Mouse (Mus musculus) E14TG2a.4 (cell line): ENCODE measurements at regions not wholly inside any gene's neighbourhood (a gene's known extent, or its start where the extent isn't known, plus 50 kb on each side); places are given as distances from the start of the nearest gene placed in this dataset.

Experiments used
- H3K27me3 ChIP-seq: 2 replicates; pipeline ENCODE4 v1.6.1; 2014; ENCODE audit warnings: low read length, control low read depth; ENCODE audit not compliant: insufficient read depth
- H3K36me3 ChIP-seq: 2 replicates; pipeline ENCODE4 v1.6.1; 2014; ENCODE audit warnings: low read length, control low read depth; ENCODE audit not compliant: insufficient read depth
- H3K4me1 ChIP-seq: replicated peaks from 2 replicates; pipeline ENCODE4 v1.6.1; 2014; ENCODE audit warnings: low read depth, low read length, control low read depth
- H3K4me3 ChIP-seq: replicated peaks from 2 replicates; pipeline ENCODE4 v1.5.1; 2014; ENCODE audit warnings: mild to moderate bottlenecking, low read length
- H3K9me3 ChIP-seq: 2 replicates; pipeline ENCODE4 v1.6.1; 2014; ENCODE audit warnings: low read length, control low read depth
- CTCF ChIP-seq: conservative IDR thresholded peaks from 2 replicates; pipeline ENCODE4 v1.5.1; 2014; ENCODE audit warnings: low read length
- NANOG ChIP-seq: IDR thresholded peaks from 2 replicates; pipeline ENCODE4 v1.6.1; 2014; ENCODE audit warnings: borderline replicate concordance, low read length, mixed read lengths
- POU5F1 ChIP-seq: IDR thresholded peaks from 2 replicates; pipeline ENCODE4 v1.6.1; 2014; ENCODE audit warnings: low read length, borderline replicate concordance

DNA sequence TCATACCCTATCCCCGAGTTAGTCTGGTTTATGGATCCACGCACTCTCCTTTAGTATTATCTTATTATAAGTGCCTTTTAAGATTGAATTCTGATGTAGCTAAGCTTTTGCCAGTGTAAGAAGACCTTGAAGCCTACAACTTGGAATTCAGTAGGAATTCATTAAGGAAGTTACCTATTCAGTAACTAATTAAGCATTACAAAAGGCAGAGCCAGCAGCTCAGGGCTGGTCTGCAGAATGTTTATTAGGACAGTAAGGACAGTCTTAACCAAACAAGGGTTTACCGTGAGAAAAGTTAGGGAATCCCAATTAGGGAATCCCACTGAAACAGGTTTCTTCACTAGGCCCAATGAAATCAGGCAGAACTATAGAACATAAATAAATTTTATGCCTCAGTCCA, 1383.5 kb downstream of the Grik2 start:
- H3K27me3 ChIP-seq, result no peaks in the 10 kb centered on the region
- no peaks in the 10 kb centered on the region for H3K4me1 ChIP-seq
- H3K4me3 ChIP-seq, result no peak overlapping the region
- H3K36me3 ChIP-seq, result no peaks in the 10 kb centered on the region
- peaks cover 53% of the 10 kb centered on the region for H3K9me3 ChIP-seq
- TF ChIP-seq CTCF (no peak), NANOG (no peak), POU5F1 (no peak)
